Mouse (Mus musculus) embryonic facial prominence, embryonic 13.5 days (tissue): ENCODE data around the gene Sephs1. TPM values are rescaled to one million over a fixed set of nuclear protein-coding genes. Genes with fewer than 3 reads are reported as not detected.

Experiments
- ATAC-seq: fragments of 200-750 bp; cut with Nextera tagmentation; 2 replicates; pipeline ENCODE4 v1.8.0; 2017; ENCODE audit warnings: low read depth; ENCODE audit not compliant: insufficient number of reproducible peaks, insufficient read depth, low FRiP score, low TSS enrichment
- H3K27ac ChIP-seq: fragments of 300-500 bp; sonication (generic); 2 replicates; pipeline ENCODE4 v1.5.1; 2015; ENCODE audit warnings: moderate library complexity, mild to moderate bottlenecking, inconsistent platforms
- H3K27me3 ChIP-seq: fragments of 300-500 bp; sonication (generic); 2 replicates; pipeline ENCODE4 v1.6.1; 2015; ENCODE audit warnings: mild to moderate bottlenecking, inconsistent platforms
- H3K36me3 ChIP-seq: fragments of 300-500 bp; sonication (generic); 2 replicates; pipeline ENCODE4 v1.6.1; 2015; ENCODE audit warnings: mild to moderate bottlenecking, inconsistent platforms
- H3K4me1 ChIP-seq: fragments of 300-500 bp; sonication (generic); 2 replicates; pipeline ENCODE4 v1.6.1; 2015; ENCODE audit warnings: inconsistent platforms
- H3K4me2 ChIP-seq: fragments of 300-500 bp; sonication (generic); 2 replicates; pipeline ENCODE4 v1.6.1; 2015; ENCODE audit warnings: moderate library complexity, mild to moderate bottlenecking, inconsistent platforms
- H3K4me3 ChIP-seq: fragments of 300-500 bp; sonication (generic); 2 replicates; pipeline ENCODE4 v1.5.1; 2015; ENCODE audit warnings: mild to moderate bottlenecking, inconsistent platforms
- H3K9ac ChIP-seq: fragments of 300-500 bp; sonication (generic); 2 replicates; pipeline ENCODE4 v1.6.1; 2015; ENCODE audit warnings: mild to moderate bottlenecking, inconsistent platforms
- H3K9me3 ChIP-seq: fragments of 300-500 bp; sonication (generic); 2 replicates; pipeline ENCODE4 v1.6.1; 2016; ENCODE audit warnings: inconsistent platforms
- WGBS: fragments of 180-500 bp; shearing (Covaris S2); methylation state at CpG from one replicate; pipeline ENCODE4 v1.1.7; 2015; ENCODE audit warnings: mixed read lengths; 5-methylcytosine and 5-hydroxymethylcytosine counted together
- polyA plus RNA-seq: library from polyadenylated mRNA; unstranded; fragments of >200 nt; fragmentation: Nextera tagmentation; extraction: Ambion mirVana; gene quantifications from 2 replicates; pipeline ENCODE4 v1.2.1, GENCODE M21; 2015

The Sephs1 gene
- polyA plus RNA-seq, 1 experiment from 2014 or later = 111 TPM

DNA sequence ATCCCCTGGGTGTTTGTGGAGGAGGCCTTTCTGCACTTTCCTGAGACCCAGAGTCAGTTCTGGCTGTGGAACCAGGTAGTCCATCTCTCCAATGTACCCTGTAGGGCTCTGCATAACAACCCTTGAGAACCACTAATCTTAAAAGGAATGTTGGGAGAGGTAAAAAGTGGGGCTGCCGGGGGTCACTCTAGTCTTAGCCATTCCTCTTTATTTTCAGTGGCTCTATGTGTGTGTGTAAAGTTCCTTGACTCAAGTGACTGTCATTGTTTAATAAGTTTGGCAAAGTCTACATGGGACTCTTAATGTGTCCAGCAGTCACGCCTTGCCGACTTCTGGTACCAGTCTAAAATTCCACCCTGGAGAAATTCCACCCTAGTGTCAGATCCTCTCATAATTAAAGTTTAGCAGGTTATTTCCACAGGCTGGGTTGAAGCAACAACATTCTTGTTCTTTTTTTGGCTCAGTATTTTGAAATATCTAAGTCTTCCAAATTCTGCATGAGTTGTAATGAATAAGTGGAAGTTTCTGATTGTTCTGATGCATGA is 27.5 kb downstream of the Sephs1 start:
- H3K9me3 ChIP-seq = peaks cover 4% of the 10 kb centered on the region; the same call in 1 of the 2 replicates
- H3K9ac ChIP-seq = no peak overlapping the region
- WGBS = 88% methylated on average over 3 of the region's 3 CpGs
- H3K4me3 ChIP-seq = no peak overlapping the region
- ATAC-seq = no peak
- H3K4me2 ChIP-seq = no peak overlapping the region
- H3K4me1 ChIP-seq = no peaks in the 10 kb centered on the region
- peaks cover 40% of the 10 kb centered on the region for H3K36me3 ChIP-seq
- no peak overlapping the region for H3K27ac ChIP-seq
- H3K27me3 ChIP-seq = no peaks in the 10 kb centered on the region

DNA sequence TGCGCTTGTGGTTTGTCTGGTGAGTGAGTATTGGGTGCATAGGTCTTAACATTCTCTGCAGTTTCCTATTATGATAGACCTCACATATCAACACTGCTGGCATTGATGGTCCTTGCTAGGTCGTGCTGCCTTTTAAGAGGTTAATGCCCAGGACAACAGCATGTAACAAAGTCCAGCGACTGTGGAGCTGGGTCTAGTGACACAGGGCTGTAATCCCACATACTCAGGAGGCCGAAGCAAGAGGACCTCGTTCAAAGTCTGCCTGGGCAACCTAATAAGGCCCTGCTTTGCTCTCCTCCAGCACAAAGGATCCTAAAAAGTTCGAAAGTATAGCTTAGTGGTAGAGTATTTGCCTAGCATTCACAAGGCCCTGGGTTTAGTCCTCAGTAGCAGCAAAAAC is 28.5 kb downstream of the Sephs1 start:
- Histone ChIP-seq H3K27me3 (no peaks in the 10 kb centered on the region), H3K9me3 (peaks cover 4% of the 10 kb centered on the region; the same call in 1 of the 2 replicates), H3K4me1 (no peaks in the 10 kb centered on the region), H3K4me3 (no peak overlapping the region), H3K36me3 (peaks cover 37% of the 10 kb centered on the region), H3K9ac (no peak overlapping the region), H3K27ac (no peak overlapping the region), H3K4me2 (no peak overlapping the region)
- WGBS = 75% methylated on average over 6 of the region's 6 CpGs
- ATAC-seq = no peak

DNA sequence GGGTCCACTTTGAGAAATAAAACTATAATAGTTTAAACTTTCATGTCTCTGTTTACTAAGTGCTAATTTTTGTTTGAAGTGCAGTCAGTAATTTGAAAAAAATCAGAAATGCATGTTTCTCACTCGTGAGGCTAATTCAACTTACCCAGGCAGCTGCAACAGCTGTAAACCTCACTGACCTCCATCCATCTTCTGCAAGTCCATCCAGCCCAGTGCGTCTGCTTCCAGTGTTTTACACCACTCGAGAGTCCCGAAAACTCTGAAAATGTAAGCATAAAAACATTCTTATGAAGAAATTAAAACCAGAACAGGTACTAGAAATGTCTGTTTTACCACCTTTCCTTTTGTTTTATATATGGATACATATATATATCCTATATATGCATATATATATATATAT is 29.2 kb downstream of the Sephs1 start:
- no peak overlapping the region for H3K4me3 ChIP-seq
- 74% methylated on average over 4 of the region's 4 CpGs for WGBS
- ATAC-seq = no peak

DNA sequence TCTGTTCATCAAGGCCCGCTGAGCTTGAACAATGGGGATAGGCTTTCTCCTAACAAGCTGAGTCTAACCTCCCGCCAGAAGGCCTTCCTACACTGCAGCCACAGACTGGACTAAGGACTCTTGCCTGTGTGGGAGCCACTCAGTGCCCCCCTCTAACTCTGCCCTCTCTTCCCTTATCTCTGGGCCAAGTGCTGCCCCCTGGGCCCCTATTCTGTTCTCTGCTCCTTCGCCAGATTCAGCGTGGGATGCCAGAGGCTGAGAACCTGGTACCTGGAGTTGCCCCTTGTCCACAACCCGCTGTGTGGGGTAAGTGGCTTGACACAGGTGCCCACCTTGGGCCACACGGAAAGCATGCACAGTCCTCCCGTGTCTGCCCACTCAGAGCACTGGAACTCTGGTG is 32.6 kb downstream of the Sephs1 start:
- Histone ChIP-seq H3K27ac (no peak overlapping the region), H3K4me2 (no peak overlapping the region), H3K27me3 (no peaks in the 10 kb centered on the region), H3K9me3 (peaks cover 4% of the 10 kb centered on the region; the same call in 1 of the 2 replicates), H3K36me3 (no peaks in the 10 kb centered on the region; the same call in 1 of the 2 replicates), H3K4me3 (no peak overlapping the region), H3K9ac (no peak overlapping the region), H3K4me1 (peaks cover 9% of the 10 kb centered on the region)
- WGBS = 86% methylated on average over 7 of the region's 7 CpGs
- no peak for ATAC-seq

More for the DNA sequence above, 29.2 kb downstream of the Sephs1 start:
- Histone ChIP-seq H3K4me2 (no peak overlapping the region), H3K36me3 (peaks cover 31% of the 10 kb centered on the region), H3K27ac (no peak overlapping the region), H3K4me1 (no peaks in the 10 kb centered on the region), H3K9ac (no peak overlapping the region), H3K9me3 (peaks cover 4% of the 10 kb centered on the region; the same call in 1 of the 2 replicates), H3K27me3 (no peaks in the 10 kb centered on the region)

DNA sequence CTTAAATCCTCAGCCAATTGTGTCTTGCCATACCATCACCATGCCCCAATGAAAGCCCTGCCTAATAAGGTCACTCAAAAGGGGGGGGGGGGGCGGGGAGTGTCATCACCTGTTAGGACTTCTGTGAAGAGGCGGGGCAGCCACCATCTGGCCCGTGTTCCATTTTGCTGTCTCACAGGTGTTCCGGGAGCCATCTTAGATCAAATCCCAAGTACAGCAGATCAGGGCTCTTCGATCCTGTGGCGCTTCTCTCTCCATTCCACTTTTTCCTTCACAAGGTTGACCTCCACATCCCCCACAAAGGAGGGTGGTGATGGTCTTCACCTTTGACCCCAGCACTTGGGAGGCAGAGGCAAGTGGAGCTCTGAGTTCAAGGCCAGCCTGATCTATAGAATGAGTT is 34.7 kb downstream of the Sephs1 start:
- no peaks in the 10 kb centered on the region for H3K27me3 ChIP-seq
- H3K36me3 ChIP-seq = no peaks in the 10 kb centered on the region
- H3K9ac ChIP-seq = no peak overlapping the region
- ATAC-seq = no peak
- H3K9me3 ChIP-seq = peaks cover 4% of the 10 kb centered on the region; the same call in 1 of the 2 replicates
- peaks cover 13% of the 10 kb centered on the region for H3K4me1 ChIP-seq
- no peak overlapping the region for H3K27ac ChIP-seq
- H3K4me3 ChIP-seq = no peak overlapping the region
- 68% methylated on average over 6 of the region's 6 CpGs for WGBS
- no peak overlapping the region for H3K4me2 ChIP-seq

DNA sequence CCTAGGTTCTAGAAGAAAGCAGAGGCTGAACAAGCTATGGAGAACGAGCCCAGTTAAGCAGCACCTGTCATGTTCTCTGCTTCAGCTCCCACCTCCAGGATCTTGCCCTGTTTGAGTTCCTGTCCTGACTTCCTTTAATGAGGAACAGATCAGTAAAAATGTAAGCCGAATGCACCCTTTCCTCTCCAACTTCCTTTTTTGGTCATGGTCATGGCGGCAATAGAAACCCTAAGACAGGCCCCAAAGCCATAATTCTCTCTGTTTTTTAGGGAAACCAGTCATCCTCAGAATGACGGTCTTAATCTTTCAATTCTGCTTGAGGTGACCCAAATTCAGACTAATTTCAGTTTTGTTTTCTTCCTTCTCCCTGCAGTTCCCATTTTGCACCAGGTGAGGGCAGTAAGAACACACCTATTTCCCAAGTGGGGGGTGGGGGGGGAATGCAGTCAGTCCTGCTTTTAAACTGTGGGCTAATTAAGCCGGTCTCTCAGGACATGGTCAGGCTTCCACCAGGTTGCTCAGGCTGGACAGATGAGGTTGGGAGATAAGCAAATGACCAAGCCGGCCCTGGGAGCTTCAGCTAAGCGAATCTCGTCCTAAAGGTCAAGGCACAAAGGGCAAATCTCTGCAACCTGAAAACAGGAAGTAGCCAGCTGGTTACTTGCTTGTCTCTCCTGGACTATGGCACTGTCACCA is 36.1 kb downstream of the Sephs1 start:
- H3K9ac ChIP-seq = no peak overlapping the region
- no peaks in the 10 kb centered on the region for H3K36me3 ChIP-seq
- no peak overlapping the region for H3K4me3 ChIP-seq
- 8% methylated on average over 8 of the region's 8 CpGs for WGBS
- no peak for ATAC-seq
- peak overlapping the region; percentile 49 for H3K4me2 ChIP-seq
- H3K27ac ChIP-seq = no peak overlapping the region
- peaks cover 13% of the 10 kb centered on the region for H3K4me1 ChIP-seq
- peaks cover 4% of the 10 kb centered on the region; the same call in 1 of the 2 replicates for H3K9me3 ChIP-seq
- no peaks in the 10 kb centered on the region for H3K27me3 ChIP-seq

DNA sequence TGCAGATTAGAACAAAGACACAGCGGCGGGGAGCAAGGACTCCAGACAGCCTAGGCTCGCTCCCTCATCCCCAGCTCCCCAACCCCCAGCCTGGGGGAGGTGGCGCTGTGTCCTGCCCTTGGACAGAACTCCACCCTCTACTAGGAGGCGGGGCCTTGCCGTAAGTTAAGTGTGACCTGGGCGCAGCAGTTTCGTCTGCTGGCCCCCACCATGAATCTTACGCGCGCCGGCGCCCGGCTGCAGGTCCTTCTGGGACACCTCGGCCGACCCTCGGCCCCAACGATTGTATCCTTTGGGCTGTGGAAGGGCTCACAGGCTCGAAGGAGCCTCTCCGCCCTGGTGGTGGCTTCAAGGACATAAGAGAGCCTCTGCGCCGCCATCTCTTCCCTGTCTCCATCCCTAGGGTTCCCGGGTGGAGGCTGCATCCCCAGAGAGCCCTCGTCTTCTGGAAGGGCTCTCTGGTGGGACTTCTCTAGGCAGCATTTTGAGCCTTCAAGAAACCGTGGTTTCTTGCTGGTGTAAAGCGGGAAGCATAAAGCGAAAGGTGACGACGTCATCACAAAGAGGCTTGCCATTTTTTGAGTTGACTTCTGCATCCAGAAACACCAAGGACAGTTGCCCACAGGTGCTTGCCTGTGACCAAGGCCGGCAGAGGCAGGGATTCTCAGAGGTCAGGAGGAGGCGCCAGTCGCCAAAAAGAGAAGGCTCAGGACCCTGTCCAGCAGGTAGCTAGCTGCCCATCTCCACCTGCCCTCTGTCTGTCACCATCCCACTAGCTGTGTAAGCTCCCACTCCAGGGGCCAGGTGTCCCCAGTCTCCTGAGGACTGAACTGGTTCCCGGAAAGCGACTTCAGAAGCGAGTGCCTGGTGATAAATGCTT is 37.7 kb downstream of the Sephs1 start, which contains the start of gene Phyh:
Gene Phyh (plus strand): TSS at position 160 of the 880 bp plus-strand sequence.
- 6% methylated on average over 35 of the region's 35 CpGs for WGBS
- Histone ChIP-seq H3K27ac (peak within 1 kb of the TSS; percentile 80), H3K4me1 (peaks cover 13% of the 10 kb centered on the region), H3K36me3 (no peaks in the 10 kb centered on the region), H3K27me3 (no peaks in the 10 kb centered on the region), H3K4me3 (peak within 1 kb of the TSS; percentile 62), H3K9ac (peak within 1 kb of the TSS; percentile 83), H3K4me2 (peak within 1 kb of the TSS; percentile 83), H3K9me3 (no peaks in the 10 kb centered on the region)
- ATAC-seq = peak; percentile 90

DNA sequence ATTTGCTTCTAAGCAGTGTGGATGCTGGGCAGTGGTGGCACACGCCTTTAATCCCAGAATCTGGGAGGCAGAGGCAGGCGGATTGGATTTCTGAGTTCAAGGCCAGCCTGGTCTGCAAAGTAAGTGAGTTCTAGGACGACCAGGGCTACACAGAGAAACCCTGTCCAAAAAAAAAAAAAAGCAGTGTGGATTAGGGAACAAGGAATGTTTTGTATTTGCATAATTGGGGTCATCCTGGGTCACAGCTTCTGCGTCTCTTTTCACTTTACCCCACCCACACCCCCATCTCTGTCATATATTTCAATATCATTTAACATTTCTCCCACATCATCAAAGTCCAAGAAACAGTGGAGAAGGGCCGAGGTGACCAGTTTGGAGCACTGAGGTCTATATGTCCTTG is 39.7 kb downstream of the Sephs1 start:
- Histone ChIP-seq H3K9me3 (no peaks in the 10 kb centered on the region), H3K4me2 (no peak overlapping the region), H3K27me3 (no peaks in the 10 kb centered on the region), H3K9ac (no peak overlapping the region), H3K27ac (no peak overlapping the region), H3K4me3 (no peak overlapping the region), H3K4me1 (peaks cover 13% of the 10 kb centered on the region), H3K36me3 (peaks cover 4% of the 10 kb centered on the region; the same call in 1 of the 2 replicates)
- ATAC-seq = no peak
- 57% methylated on average over 5 of the region's 5 CpGs for WGBS

DNA sequence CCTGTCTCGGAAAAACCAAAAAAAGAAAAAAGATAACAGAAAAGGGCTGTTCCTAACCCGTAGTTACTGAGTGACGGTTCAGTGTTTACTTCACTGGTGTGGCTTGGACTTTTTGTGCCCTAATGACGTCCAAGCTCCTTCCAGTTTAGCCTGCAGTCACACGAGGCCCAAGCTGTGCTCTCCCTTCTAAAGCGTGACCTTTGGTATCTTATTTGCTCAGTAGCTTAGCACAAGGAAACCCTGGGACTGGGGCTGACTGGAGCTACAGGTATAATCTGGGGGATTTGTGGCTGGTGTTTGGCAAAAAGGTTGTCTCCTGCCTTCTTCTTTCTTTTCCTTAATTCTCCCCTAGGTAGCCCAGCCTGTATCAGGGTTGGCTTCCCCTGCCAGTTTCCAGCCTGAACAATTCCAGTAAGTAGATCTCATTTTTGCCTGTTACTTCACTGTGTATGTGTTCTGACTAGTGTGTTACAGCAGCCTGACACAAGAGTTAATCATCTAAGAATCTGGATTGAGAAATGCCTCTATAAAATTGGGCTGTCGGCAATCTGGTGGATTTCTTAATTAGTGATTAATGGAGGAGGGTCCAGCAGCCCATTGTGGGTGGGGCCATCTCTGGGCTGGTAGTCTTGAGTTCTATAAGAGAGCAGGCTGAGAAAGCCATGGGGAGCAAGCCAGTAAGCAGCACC is 41.3 kb downstream of the Sephs1 start:
- no peak overlapping the region for H3K4me2 ChIP-seq
- H3K36me3 ChIP-seq = peaks cover 16% of the 10 kb centered on the region; the same call in 1 of the 2 replicates
- no peak for ATAC-seq
- no peak overlapping the region for H3K27ac ChIP-seq
- H3K4me3 ChIP-seq = no peak overlapping the region
- H3K27me3 ChIP-seq = no peaks in the 10 kb centered on the region
- H3K4me1 ChIP-seq = peaks cover 7% of the 10 kb centered on the region
- H3K9me3 ChIP-seq = no peaks in the 10 kb centered on the region
- H3K9ac ChIP-seq = no peak overlapping the region
- WGBS = 59% methylated on average over 7 of the region's 7 CpGs

DNA sequence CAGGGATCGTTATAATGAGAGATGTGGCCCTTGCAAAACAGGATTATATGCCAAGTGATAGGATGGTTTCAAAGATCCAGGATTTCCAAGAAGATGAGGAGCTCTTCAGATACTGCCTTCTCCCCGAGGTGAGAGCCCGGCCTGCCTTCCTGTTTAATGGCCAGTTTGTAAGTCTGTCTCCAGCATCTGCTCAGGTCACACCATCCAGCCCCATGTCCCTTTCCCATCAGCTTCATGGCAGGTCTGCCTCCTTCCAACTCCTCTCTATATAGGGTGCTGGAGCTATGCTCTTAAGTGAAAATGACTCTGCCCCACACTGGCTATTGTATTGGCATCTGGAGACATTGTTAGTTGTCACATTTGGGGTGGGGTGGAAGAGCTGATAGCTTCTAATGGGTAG is 46.0 kb downstream of the Sephs1 start:
- Histone ChIP-seq H3K27ac (no peak overlapping the region), H3K27me3 (no peaks in the 10 kb centered on the region)
- ATAC-seq = no peak

DNA sequence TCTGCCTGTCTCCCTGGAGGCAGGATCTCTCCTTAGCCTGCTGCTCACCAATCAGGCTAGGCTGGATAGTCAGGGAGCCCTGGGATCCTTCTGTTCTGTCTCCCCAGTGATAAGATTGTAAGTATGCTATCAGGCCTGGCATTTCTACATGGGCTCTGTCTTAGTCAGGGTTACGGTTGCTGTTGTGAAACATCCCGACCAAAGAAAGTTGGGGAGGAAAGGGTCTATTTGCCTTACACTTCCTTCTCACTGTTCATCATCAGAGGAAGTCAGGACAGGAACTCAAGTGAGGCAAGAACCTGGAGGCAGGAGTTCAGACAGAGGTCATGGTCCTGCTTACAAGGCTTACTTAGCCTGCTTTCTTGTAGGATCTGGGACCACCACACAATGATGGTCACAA is 47.9 kb downstream of the Sephs1 start:
- no peak overlapping the region for H3K4me3 ChIP-seq
- no peak overlapping the region for H3K4me2 ChIP-seq
- H3K27ac ChIP-seq = no peak overlapping the region
- no peak overlapping the region for H3K9ac ChIP-seq
- no peaks in the 10 kb centered on the region for H3K9me3 ChIP-seq
- no peaks in the 10 kb centered on the region for H3K4me1 ChIP-seq
- H3K27me3 ChIP-seq = no peaks in the 10 kb centered on the region
- H3K36me3 ChIP-seq = peaks cover 54% of the 10 kb centered on the region
- WGBS = 87% methylated on average over 2 of the region's 2 CpGs
- ATAC-seq = no peak

More for the DNA sequence above, 46.0 kb downstream of the Sephs1 start:
- no peak overlapping the region for H3K9ac ChIP-seq
- H3K36me3 ChIP-seq = peaks cover 48% of the 10 kb centered on the region
- 88% methylated on average over 3 of the region's 3 CpGs for WGBS
- H3K4me3 ChIP-seq = no peak overlapping the region
- no peaks in the 10 kb centered on the region for H3K9me3 ChIP-seq
- no peaks in the 10 kb centered on the region for H3K4me1 ChIP-seq
- no peak overlapping the region for H3K4me2 ChIP-seq
